Mouse (Mus musculus): Measurements from ENCODE around the gene Cyba. TPM values are rescaled to one million over a fixed set of nuclear protein-coding genes. Genes with fewer than 3 reads are reported as not detected.

The Cyba gene
- total RNA-seq, 2 experiments from 2014 or later: 61.8 to 63.9 TPM

- intact Hi-C loops (cut with DNase I): no loop called here
- DNase-seq: no peak
Observed at GRCm38 (mm10) chr8:122454409-122454808, 21.7 kb upstream of the Cyba start.

GRCm38 (mm10) chr8:122452154-122452553, 19.4 kb upstream of the Cyba start:
- DNase-seq: peak; percentile 45 to 70
- intact Hi-C loops (cut with DNase I): no loop called here

- intact Hi-C loops (cut with DNase I): no loop called here
- DNase-seq: peak; percentile 64 to 71
Observed at GRCm38 (mm10) chr8:122451161-122451703, 18.5 kb upstream of the Cyba start.

GRCm38 (mm10) chr8:122445203-122445602, 12.5 kb upstream of the Cyba start:
- intact Hi-C loops (cut with DNase I): loop anchor here (2.0 to 10.0 kb wide), 2 partner anchors 32 to 170 kb away; partner anchors contain the start of genes Ctu2 and Rnf166
- no peak for DNase-seq

GRCm38 (mm10) chr8:122444058-122444748, 11.5 kb upstream of the Cyba start:
- peak; percentile 90 to 91 for DNase-seq
- intact Hi-C loops (cut with DNase I): loop anchor here (2.0 to 10.0 kb wide), 2 partner anchors 33 to 169 kb away; partner anchors contain the start of genes Ctu2 and Rnf166

GRCm38 (mm10) chr8:122443262-122444006, 10.7 kb upstream of the Cyba start, which contains the start of gene Mvd:
Gene Mvd, minus strand, starts transcription at chr8:122443422.
- intact Hi-C loops (cut with DNase I): loop anchor here (2.0 to 10.0 kb wide), 2 partner anchors 33 to 169 kb away; partner anchors contain the start of genes Ctu2 and Rnf166
- DNase-seq: peak; percentile 99 to 100

- intact Hi-C loops (cut with DNase I): loop anchor here (10.0 kb wide), 1 partner anchor 168 kb away; no protein-coding TSS in a partner anchor
Observed at GRCm38 (mm10) chr8:122442781-122443180, 10.1 kb upstream of the Cyba start.

GRCm38 (mm10) chr8:122442356-122442755, 9.6 kb upstream of the Cyba start:
- intact Hi-C loops (cut with DNase I): loop anchor here (10.0 kb wide), 1 partner anchor 168 kb away; no protein-coding TSS in a partner anchor

More at GRCm38 (mm10) chr8:122442781-122443180, 10.1 kb upstream of the Cyba start:
- DNase-seq: no peak

GRCm38 (mm10) chr8:122441326-122441725, 8.6 kb upstream of the Cyba start:
- intact Hi-C loops (cut with DNase I): loop anchor here (10.0 kb wide), 1 partner anchor 167 kb away; no protein-coding TSS in a partner anchor
- DNase-seq: no peak

More at GRCm38 (mm10) chr8:122442356-122442755, 9.6 kb upstream of the Cyba start:
- DNase-seq: no peak

- intact Hi-C loops (cut with DNase I): no loop called here
- no peak for DNase-seq
Observed at GRCm38 (mm10) chr8:122439336-122439735, 6.6 kb upstream of the Cyba start.

- intact Hi-C loops (cut with DNase I): no loop called here
- no peak for DNase-seq
Observed at GRCm38 (mm10) chr8:122437708-122438331, 5.1 kb upstream of the Cyba start.

- intact Hi-C loops (cut with DNase I): no loop called here
- DNase-seq: no peak
Observed at GRCm38 (mm10) chr8:122436586-122437125, 3.9 kb upstream of the Cyba start.

GRCm38 (mm10) chr8:122436146-122436545, 3.4 kb upstream of the Cyba start:
- intact Hi-C loops (cut with DNase I): no loop called here
- DNase-seq: no peak

- no peak for DNase-seq
- intact Hi-C loops (cut with DNase I): no loop called here
Observed at GRCm38 (mm10) chr8:122435375-122435774, 2.6 kb upstream of the Cyba start.

- DNase-seq: no peak
- intact Hi-C loops (cut with DNase I): no loop called here
Observed at GRCm38 (mm10) chr8:122433269-122433905, 657 bp upstream of the Cyba start.

- peak in 1 of 2 experiments; percentile 41 for DNase-seq
- intact Hi-C loops (cut with DNase I): no loop called here
Observed at GRCm38 (mm10) chr8:122431694-122432442, 862 bp downstream of the Cyba start.

GRCm38 (mm10) chr8:122430646-122431045, 2.1 kb downstream of the Cyba start:
- no peak for DNase-seq
- intact Hi-C loops (cut with DNase I): no loop called here

- intact Hi-C loops (cut with DNase I): no loop called here
- no peak for DNase-seq
Observed at GRCm38 (mm10) chr8:122430058-122430636, 2.6 kb downstream of the Cyba start.

- intact Hi-C loops (cut with DNase I): no loop called here
Observed at GRCm38 (mm10) chr8:122428163-122428562, 4.6 kb downstream of the Cyba start.

More at GRCm38 (mm10) chr8:122428163-122428562, 4.6 kb downstream of the Cyba start:
- DNase-seq: no peak
